ENCODE assay signal across 10 mouse cellular contexts in the genomic region with DNA sequence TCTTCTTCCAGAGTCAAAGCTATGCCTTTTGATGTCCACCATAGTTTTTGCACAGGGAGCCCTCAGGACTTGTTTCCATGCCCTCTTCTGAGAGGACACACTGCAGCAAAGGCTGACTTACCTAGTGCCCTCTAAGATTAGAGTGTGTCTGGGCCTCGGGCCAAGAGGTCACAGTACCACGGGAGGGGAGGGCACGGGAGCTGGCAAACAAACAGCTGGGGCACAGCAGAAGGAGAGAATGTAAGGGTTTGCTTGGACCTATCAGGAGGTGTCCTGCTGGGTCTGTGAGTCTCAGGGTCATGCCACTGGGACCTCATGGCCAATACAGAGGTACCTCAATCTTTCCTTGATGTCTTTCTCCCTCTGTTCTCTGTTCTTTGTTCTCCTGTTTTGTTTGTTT. TPM values are rescaled to one million over a fixed set of nuclear protein-coding genes. Genes with fewer than 3 reads are reported as not detected.
DNase-seq lines count a peak whose midpoint lies in the region; ATAC-seq lines count a peak whose summit lies in the region.
"Had no signal": no experiment of that assay in that cellular context is flagged by ENCODE, and none has a peak within 500 bp of the region (broad histone marks: within the 10 kb centered on the region; RNA-seq: fewer than 3 reads in every experiment).

No protein-coding gene starts in this region.

- no peak overlapping the region for H3K9ac ChIP-seq in hindbrain, embryonic 14.5 days
- no peak overlapping the region for H3K9ac ChIP-seq in midbrain, embryonic 13.5 days (replicated peaks)
- H3K9ac ChIP-seq in midbrain, embryonic 11.5 days (ENCODE audit: low read length), result no peak overlapping the region
- H3K9ac ChIP-seq: forebrain, embryonic 12.5 days; liver, embryonic 14.5 days had no signal

- no peak for DNase-seq in hindbrain, embryonic 10.5 days (ENCODE audit: low spot score)
- DNase-seq in hindbrain, embryonic 14.5 days (ENCODE audit: low spot score), result no peak
- DNase-seq in adrenal gland, adult 18-20 months (ENCODE audit: low spot score in 2 of 2), result peak; percentile 32 to 38
- peak; percentile 86 for DNase-seq in heart, postnatal 4 days
- DNase-seq in lung, postnatal 10 days, result peak; percentile 70
- no peak for DNase-seq in cerebellum, adult 18-20 months
- no peak for DNase-seq in midbrain, embryonic 11.5 days (ENCODE audit: low spot score, missing footprints)

- 15% methylated on average over 3 of the region's 3 CpGs for WGBS in hindbrain, embryonic 10.5 days
- WGBS in hindbrain, embryonic 14.5 days, result 2% methylated on average over 3 of the region's 3 CpGs
- 13% methylated on average over 3 of the region's 3 CpGs for WGBS in midbrain, embryonic 13.5 days
- WGBS in midbrain, embryonic 11.5 days, result 4% methylated on average over 3 of the region's 3 CpGs

- H3K36me3 ChIP-seq in hindbrain, embryonic 10.5 days, result peaks cover 8% of the 10 kb centered on the region; the same call in 1 of the 2 replicates
- H3K36me3 ChIP-seq in hindbrain, embryonic 14.5 days (replicated peaks; ENCODE audit: control insufficient read depth, insufficient read depth), result no peaks in the 10 kb centered on the region
- H3K36me3 ChIP-seq in midbrain, embryonic 13.5 days, result peaks cover 12% of the 10 kb centered on the region; the same call in 1 of the 2 replicates
- H3K36me3 ChIP-seq in midbrain, embryonic 11.5 days (ENCODE audit: control insufficient read depth, insufficient read depth, low read length), result no peaks in the 10 kb centered on the region
- H3K36me3 ChIP-seq: forebrain, embryonic 12.5 days had no signal

- H3K27me3 ChIP-seq in hindbrain, embryonic 10.5 days (ENCODE audit: insufficient read depth, poor library complexity, severe bottlenecking), result no peaks in the 10 kb centered on the region
- H3K27me3 ChIP-seq in hindbrain, embryonic 14.5 days (ENCODE audit: control insufficient read depth, insufficient read depth, low read length), result no peaks in the 10 kb centered on the region
- no peaks in the 10 kb centered on the region for H3K27me3 ChIP-seq in midbrain, embryonic 13.5 days
- H3K27me3 ChIP-seq in midbrain, embryonic 11.5 days (ENCODE audit: control insufficient read depth, insufficient read depth, low read length), result no peaks in the 10 kb centered on the region
- H3K27me3 ChIP-seq: forebrain, embryonic 12.5 days had no signal

- H3K4me2 ChIP-seq in hindbrain, embryonic 14.5 days (replicated peaks), result no peak overlapping the region
- H3K4me2 ChIP-seq in midbrain, embryonic 13.5 days (replicated peaks), result no peak overlapping the region
- H3K4me2 ChIP-seq in midbrain, embryonic 11.5 days, result no peak overlapping the region
- H3K4me2 ChIP-seq: forebrain, embryonic 12.5 days had no signal

- ATAC-seq in hindbrain, embryonic 14.5 days (ENCODE audit: low FRiP score), result no peak
- ATAC-seq in midbrain, embryonic 13.5 days, result no peak
- no peak for ATAC-seq in midbrain, embryonic 11.5 days (ENCODE audit: low FRiP score)

- H3K9me3 ChIP-seq in hindbrain, embryonic 10.5 days, result peaks cover 7% of the 10 kb centered on the region
- no peaks in the 10 kb centered on the region for H3K9me3 ChIP-seq in hindbrain, embryonic 14.5 days (ENCODE audit: control insufficient read depth, low read length)
- H3K9me3 ChIP-seq in midbrain, embryonic 13.5 days, result peaks cover 6% of the 10 kb centered on the region; the same call in 1 of the 2 replicates
- peaks cover 3% of the 10 kb centered on the region; the same call in 1 of the 2 replicates for H3K9me3 ChIP-seq in midbrain, embryonic 11.5 days (ENCODE audit: control insufficient read depth, low read length)

- H3K27ac ChIP-seq in hindbrain, embryonic 10.5 days, result 0 out of 2 replicates have a peak overlapping the region, but pooled peaks have one; percentile 62
- no peak overlapping the region for H3K27ac ChIP-seq in hindbrain, embryonic 14.5 days
- no peak overlapping the region for H3K27ac ChIP-seq in midbrain, embryonic 13.5 days
- no peak overlapping the region for H3K27ac ChIP-seq in midbrain, embryonic 11.5 days (ENCODE audit: low read depth, low read length)
- H3K27ac ChIP-seq: forebrain, embryonic 12.5 days; liver, embryonic 14.5 days had no signal

- H3K4me3 ChIP-seq in hindbrain, embryonic 10.5 days, result no peak overlapping the region
- no peak overlapping the region for H3K4me3 ChIP-seq in hindbrain, embryonic 14.5 days (replicated peaks; ENCODE audit: low read length)
- no peak overlapping the region for H3K4me3 ChIP-seq in midbrain, embryonic 13.5 days (replicated peaks)
- H3K4me3 ChIP-seq in midbrain, embryonic 11.5 days (ENCODE audit: low read depth, low read length), result no peak overlapping the region
- H3K4me3 ChIP-seq: forebrain, embryonic 12.5 days had no signal

- H3K4me1 ChIP-seq in hindbrain, embryonic 10.5 days (replicated peaks), result peaks cover 64% of the 10 kb centered on the region
- peaks cover 23% of the 10 kb centered on the region; the same call in 1 of the 2 replicates for H3K4me1 ChIP-seq in hindbrain, embryonic 14.5 days (replicated peaks; ENCODE audit: control insufficient read depth, insufficient read depth, low read length)
- peaks cover 36% of the 10 kb centered on the region for H3K4me1 ChIP-seq in midbrain, embryonic 13.5 days (replicated peaks)
- peaks cover 16% of the 10 kb centered on the region for H3K4me1 ChIP-seq in midbrain, embryonic 11.5 days (ENCODE audit: control insufficient read depth, insufficient read depth, low read length)

RNA-seq across cellular contexts. Expression of gene Gm6525, which starts 57.1 kb away (rescaled TPM):
- 1.5 and 1.9 TPM in 2 replicates for polyA plus RNA-seq in hindbrain, embryonic 10.5 days (2016; fragmentation: Nextera tagmentation; extraction: Ambion mirVana)
- 0.74 and 2.7 TPM in 2 replicates for polyA plus RNA-seq in hindbrain, embryonic 14.5 days (2014; fragmentation: Nextera tagmentation; extraction: Ambion mirVana)
- total RNA-seq in adrenal gland, adult 18-20 months (2021), result under 1 TPM in 1 of 2 experiments, not detected in 1; 0.30 TPM
- not detected for total RNA-seq in heart, postnatal 4 days (2021)
- polyA plus RNA-seq in midbrain, embryonic 13.5 days (2015; fragmentation: Nextera tagmentation; extraction: Ambion mirVana), result 3.8 and 4.3 TPM in 2 replicates
- polyA plus RNA-seq in midbrain, embryonic 11.5 days (2014; fragmentation: Nextera tagmentation; extraction: Ambion mirVana), result 0.83 and 1.4 TPM in 2 replicates

Comparison
In these comparisons a context has a peak if more than half of its experiments do, and no peak if none do; other contexts are left out.
1. DNase-seq: peak in adrenal gland, adult 18-20 months (2 of 2), heart, postnatal 4 days (single experiment) and lung, postnatal 10 days (single experiment); none in hindbrain, embryonic 10.5 days (single experiment), hindbrain, embryonic 14.5 days (single experiment), cerebellum, adult 18-20 months (0 of 2) and midbrain, embryonic 11.5 days (single experiment).